Mouse (Mus musculus) midbrain, embryonic 16.5 days (tissue): ENCODE measurements around the gene Dtx2. TPM values are rescaled to one million over a fixed set of nuclear protein-coding genes. Genes with fewer than 3 reads are reported as not detected.

ENCODE experiments used
- ATAC-seq: fragments of 200-750 bp; cut with Nextera tagmentation; 2 replicates; pipeline ENCODE4 v1.8.0; 2017; ENCODE audit warnings: moderate TSS enrichment
- H3K27ac ChIP-seq: fragments of 300-500 bp; sonication (generic); 2 replicates; pipeline ENCODE4 v1.5.1; 2014; ENCODE audit warnings: mild to moderate bottlenecking, low read length, mixed read lengths
- H3K27me3 ChIP-seq: fragments of 300-500 bp; sonication (generic); 2 replicates; pipeline ENCODE4 v1.6.1; 2014; ENCODE audit warnings: low read depth, low read length, mixed read lengths; ENCODE audit not compliant: control insufficient read depth, insufficient read depth
- H3K36me3 ChIP-seq: fragments of 300-500 bp; sonication (generic); 2 replicates; pipeline ENCODE4 v1.6.1; 2014; ENCODE audit warnings: mild to moderate bottlenecking, low read length, moderate library complexity, mixed read lengths; ENCODE audit not compliant: control insufficient read depth, insufficient read depth
- H3K4me1 ChIP-seq: fragments of 300-500 bp; sonication (generic); 2 replicates; pipeline ENCODE4 v1.6.1; 2014; ENCODE audit warnings: mild to moderate bottlenecking, low read length, mixed read lengths; ENCODE audit not compliant: control insufficient read depth, insufficient read depth
- H3K4me2 ChIP-seq: fragments of 300-500 bp; sonication (generic); 2 replicates; pipeline ENCODE4 v1.6.1; 2014; ENCODE audit warnings: mild to moderate bottlenecking, low read length, mixed read lengths
- H3K4me3 ChIP-seq: fragments of 300-500 bp; sonication (generic); 2 replicates; pipeline ENCODE4 v1.5.1; 2014; ENCODE audit warnings: low read depth, mild to moderate bottlenecking, low read length, moderate library complexity, mixed read lengths
- H3K9ac ChIP-seq: fragments of 300-500 bp; sonication (generic); 2 replicates; pipeline ENCODE4 v1.6.1; 2014; ENCODE audit warnings: low read depth, low read length, mixed read lengths
- H3K9me3 ChIP-seq: fragments of 300-500 bp; sonication (generic); replicated peaks from 2 replicates; pipeline ENCODE4 v1.6.1; 2014; ENCODE audit warnings: mild to moderate bottlenecking, low read length, mixed read lengths; ENCODE audit not compliant: control insufficient read depth, poor library complexity, severe bottlenecking
- WGBS: fragments of 180-500 bp; shearing (Covaris S2); extraction: QIAGEN DNeasy Blood & Tissue Kit; methylation state at CpG from one replicate; pipeline ENCODE4 v1.1.7; 2014; 5-methylcytosine and 5-hydroxymethylcytosine counted together
- polyA plus RNA-seq: library from polyadenylated mRNA; unstranded; fragments of >200 nt; fragmentation: Nextera tagmentation; extraction: Ambion mirVana; gene quantifications from 2 replicates; pipeline ENCODE4 v1.2.1, GENCODE M21; 2015

Gene Dtx2
- polyA plus RNA-seq, 1 experiment from 2014 or later, result 24.0 TPM

DNA sequence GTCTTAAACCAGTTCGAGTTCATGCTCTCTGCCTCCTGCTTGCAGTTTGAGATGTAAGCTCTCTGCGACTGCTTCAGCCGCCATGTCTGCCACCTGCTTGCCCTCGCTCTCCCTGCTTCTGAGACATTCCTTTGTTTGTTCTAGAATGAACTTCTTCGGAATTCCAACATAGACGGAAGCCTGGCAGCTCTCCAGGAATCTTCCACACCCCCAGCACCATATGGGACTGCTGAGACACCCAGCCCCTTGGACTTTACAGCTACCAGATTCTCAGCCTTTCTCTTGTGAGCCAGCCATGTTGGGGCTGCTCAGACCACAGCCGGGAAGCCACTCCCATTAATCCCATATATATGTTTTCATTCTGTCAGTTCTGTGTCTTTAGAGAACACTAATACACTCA, 81.7 kb downstream of the Dtx2 start:
- H3K27me3 ChIP-seq, result no peaks in the 10 kb centered on the region
- H3K4me3 ChIP-seq, result no peak overlapping the region
- no peaks in the 10 kb centered on the region for H3K36me3 ChIP-seq
- WGBS, result 56% methylated on average over 7 of the region's 7 CpGs
- no peaks in the 10 kb centered on the region for H3K4me1 ChIP-seq
- H3K9me3 ChIP-seq, result no peaks in the 10 kb centered on the region
- no peak overlapping the region for H3K9ac ChIP-seq
- no peak overlapping the region for H3K4me2 ChIP-seq
- no peak overlapping the region for H3K27ac ChIP-seq
- ATAC-seq, result no peak

GRCm38 (mm10) chr5:136077001-136077550, 82.5 kb downstream of the Dtx2 start:
- 89% methylated on average over 9 of the region's 9 CpGs for WGBS

GRCm38 (mm10) chr5:136078136-136078535, 83.5 kb downstream of the Dtx2 start:
- Histone ChIP-seq H3K4me1 (no peaks in the 10 kb centered on the region; the same call in 1 of the 2 replicates), H3K4me2 (no peak overlapping the region), H3K36me3 (no peaks in the 10 kb centered on the region), H3K27me3 (no peaks in the 10 kb centered on the region), H3K27ac (no peak overlapping the region), H3K9me3 (no peaks in the 10 kb centered on the region), H3K9ac (no peak overlapping the region), H3K4me3 (no peak overlapping the region)
- WGBS, result 93% methylated on average over 5 of the region's 5 CpGs
- no peak for ATAC-seq

More at GRCm38 (mm10) chr5:136077001-136077550, 82.5 kb downstream of the Dtx2 start:
- Histone ChIP-seq H3K4me3 (no peak overlapping the region), H3K4me1 (no peaks in the 10 kb centered on the region), H3K36me3 (no peaks in the 10 kb centered on the region), H3K27ac (no peak overlapping the region), H3K27me3 (no peaks in the 10 kb centered on the region), H3K9me3 (no peaks in the 10 kb centered on the region), H3K9ac (no peak overlapping the region), H3K4me2 (no peak overlapping the region)
- no peak for ATAC-seq

- no peak overlapping the region for H3K4me3 ChIP-seq
- H3K9me3 ChIP-seq, result no peaks in the 10 kb centered on the region
- 76% methylated on average over 4 of the region's 4 CpGs for WGBS
- H3K4me1 ChIP-seq, result peaks cover 20% of the 10 kb centered on the region
- ATAC-seq, result no peak
- H3K36me3 ChIP-seq, result no peaks in the 10 kb centered on the region
- no peaks in the 10 kb centered on the region for H3K27me3 ChIP-seq
- no peak overlapping the region for H3K27ac ChIP-seq
- no peak overlapping the region for H3K4me2 ChIP-seq
- H3K9ac ChIP-seq, result no peak overlapping the region
These were observed 87.7 kb downstream of the Dtx2 start for GRCm38 (mm10) chr5:136082345-136082744.

Other genes with a start within 250 kb of the Dtx2 start
- 0.24 and 0.46 TPM in 2 replicates for gene Styxl1, start 216.4 kb upstream of the Dtx2 start, polyA plus RNA-seq
- gene Mdh2, start 216.3 kb upstream of the Dtx2 start, polyA plus RNA-seq, result 565 and 600 TPM in 2 replicates
- 76.2 and 89.7 TPM in 2 replicates for gene Srrm3, start 187.9 kb upstream of the Dtx2 start, polyA plus RNA-seq
- gene Hspb1, start 106.9 kb upstream of the Dtx2 start, polyA plus RNA-seq, result 9.6 and 10.1 TPM in 2 replicates
- 1,035 and 1,054 TPM in 2 replicates for gene Ywhag, start 60.2 kb upstream of the Dtx2 start, polyA plus RNA-seq
- 1.8 and 1.9 TPM in 2 replicates for gene Ssc4d, start 20.3 kb upstream of the Dtx2 start, polyA plus RNA-seq
- gene Zp3, start 14.7 kb upstream of the Dtx2 start, polyA plus RNA-seq, result 0.23 TPM in 1 of 2 replicates, not detected in the other
- gene Upk3b, start 43.7 kb downstream of the Dtx2 start, polyA plus RNA-seq, result 0.05 TPM in 1 of 2 replicates, not detected in the other
- 0.19 TPM in 1 of 2 replicates, not detected in the other for gene Upk3bl, start 59.7 kb downstream of the Dtx2 start, polyA plus RNA-seq
- gene Rasa4, start 89.1 kb downstream of the Dtx2 start, polyA plus RNA-seq, result 22.0 and 29.1 TPM in 2 replicates
- gene Polr2j, start 121.8 kb downstream of the Dtx2 start, polyA plus RNA-seq, result 190 and 194 TPM in 2 replicates
- 27.1 and 28.1 TPM in 2 replicates for gene Lrwd1, start 141.3 kb downstream of the Dtx2 start, polyA plus RNA-seq
- gene Alkbh4, start 141.3 kb downstream of the Dtx2 start, polyA plus RNA-seq, result 20.4 and 20.5 TPM in 2 replicates
- 47.1 and 52.0 TPM in 2 replicates for gene Orai2, start 175.9 kb downstream of the Dtx2 start, polyA plus RNA-seq
- gene Prkrip1, start 204.2 kb downstream of the Dtx2 start, polyA plus RNA-seq, result 59.4 and 73.5 TPM in 2 replicates